Mouse (Mus musculus) CH12.LX (cell line): Measurements from ENCODE around the gene Gm43951. TPM values are rescaled to one million over a fixed set of nuclear protein-coding genes. Genes with fewer than 3 reads are reported as not detected.

Experiments
- DNase-seq: peaks from one replicate; pipeline ENCODE4 v3.0.0-alpha.2; 2013; ENCODE audit errors: extremely low read depth
- H3K27ac ChIP-seq: 2 replicates; pipeline ENCODE4 v1.5.1; 2012; ENCODE audit warnings: low read depth, mild to moderate bottlenecking, control low read depth, moderate library complexity; ENCODE audit not compliant: insufficient read depth
- H3K27me3 ChIP-seq: replicated peaks from 2 replicates; pipeline ENCODE3; 2012; ENCODE audit warnings: inconsistent platforms
- H3K36me3 ChIP-seq, 2 experiments: replicated peaks in 1 of 2; 2 replicates each; pipeline versions ENCODE3 to v1.6.1; 2012; ENCODE audit warnings: inconsistent platforms in 1 of 2, low read length in 1 of 2, mild to moderate bottlenecking in 1 of 2, mixed read lengths in 1 of 2, moderate library complexity in 1 of 2; ENCODE audit not compliant: control insufficient read depth in 1 of 2, insufficient read depth in 1 of 2
- H3K4me1 ChIP-seq, 2 experiments: 2 replicates each; pipeline ENCODE4 v1.6.1; 2012; ENCODE audit warnings: inconsistent platforms in 1 of 2, moderate library complexity in 1 of 2; ENCODE audit not compliant: insufficient read depth in 2 of 2, control insufficient read depth in 1 of 2
- H3K4me2 ChIP-seq: 2 replicates; pipeline ENCODE4 v1.6.1; 2012; ENCODE audit warnings: low read depth, mild to moderate bottlenecking, control low read depth; ENCODE audit not compliant: poor library complexity, insufficient read depth, severe bottlenecking
- H3K4me3 ChIP-seq, 3 experiments: fragments of 150-350 bp in 1 of 3; sonication (generic) in 1 of 3; replicated peaks in 1 of 3; 2 replicates each; pipeline versions ENCODE3 to v1.5.1; 2011 to 2012; ENCODE audit warnings: low read depth in 2 of 3, low read length in 2 of 3, mild to moderate bottlenecking in 2 of 3, moderate library complexity in 2 of 3, control low read depth in 1 of 3, improper control_type of control experiment in 1 of 3, inconsistent platforms in 1 of 3, mixed read lengths in 1 of 3; ENCODE audit not compliant: poor library complexity in 1 of 3
- H3K79me2 ChIP-seq: replicated peaks from 2 replicates; pipeline ENCODE4 v1.6.1; 2012; ENCODE audit warnings: mild to moderate bottlenecking, moderate library complexity; ENCODE audit not compliant: control insufficient read depth, poor library complexity, insufficient read depth, severe bottlenecking; ENCODE audit errors: extremely low read depth
- H3K9ac ChIP-seq: 2 replicates; pipeline ENCODE4 v1.6.1; 2012; ENCODE audit warnings: low read depth, mild to moderate bottlenecking, control low read depth, moderate library complexity; ENCODE audit not compliant: insufficient read depth
- H3K9me3 ChIP-seq: replicated peaks from 2 replicates; pipeline ENCODE3; 2012; ENCODE audit warnings: low read length, inconsistent platforms, mixed read lengths
- CHD2 ChIP-seq: IDR thresholded peaks from 2 replicates; pipeline ENCODE4 v1.6.1; 2011; ENCODE audit warnings: low read length, improper control_type of control experiment
- CTCF ChIP-seq, 2 experiments: IDR thresholded peaks in 1 of 2; conservative IDR thresholded peaks in 1 of 2; 2 replicates each; pipeline ENCODE4 v1.5.1; 2011 to 2012; ENCODE audit warnings: low read depth in 2 of 2, low read length in 2 of 2, improper control_type of control experiment in 1 of 2, inconsistent platforms in 1 of 2, mild to moderate bottlenecking in 1 of 2, moderate library complexity in 1 of 2
- ELF1 ChIP-seq: IDR thresholded peaks from 2 replicates; pipeline ENCODE4 v1.6.1; 2014; ENCODE audit warnings: low read depth, mild to moderate bottlenecking, inconsistent platforms, low read length, improper control_type of control experiment
- EP300 ChIP-seq: IDR thresholded peaks from 2 replicates; pipeline ENCODE4 v1.6.1; 2011; ENCODE audit warnings: low read length, improper control_type of control experiment
- ETS1 ChIP-seq: conservative IDR thresholded peaks from 2 replicates; pipeline ENCODE4 v1.6.1; 2012; ENCODE audit warnings: low read depth, mild to moderate bottlenecking, inconsistent platforms, low read length, improper control_type of control experiment, moderate library complexity
- GABPA ChIP-seq: IDR thresholded peaks from 2 replicates; pipeline ENCODE4 v1.6.1; 2012; ENCODE audit warnings: low read depth, low read length, improper control_type of control experiment, inconsistent platforms; ENCODE audit not compliant: insufficient replicate concordance
- IRF4 ChIP-seq: IDR thresholded peaks from 2 replicates; pipeline ENCODE4 v1.6.1; 2014; ENCODE audit warnings: low read depth, mild to moderate bottlenecking, inconsistent platforms, low read length, improper control_type of control experiment
- JUN ChIP-seq: IDR thresholded peaks from 2 replicates; pipeline ENCODE4 v1.6.1; 2011; ENCODE audit warnings: low read depth, mild to moderate bottlenecking, low read length, improper control_type of control experiment, moderate library complexity; ENCODE audit not compliant: insufficient read depth
- JUND ChIP-seq: conservative IDR thresholded peaks from 2 replicates; pipeline ENCODE4 v1.6.1; 2011; ENCODE audit warnings: low read depth, low read length, improper control_type of control experiment
- MAFK ChIP-seq: IDR thresholded peaks from 2 replicates; pipeline ENCODE4 v1.6.1; 2011; ENCODE audit warnings: low read length, improper control_type of control experiment; ENCODE audit not compliant: insufficient replicate concordance
- MAX ChIP-seq: IDR thresholded peaks from 2 replicates; pipeline ENCODE4 v1.6.1; 2011; ENCODE audit warnings: low read length, improper control_type of control experiment
- MYC ChIP-seq: IDR thresholded peaks from 2 replicates; pipeline ENCODE4 v1.6.1; 2011; ENCODE audit warnings: low read depth, mild to moderate bottlenecking, improper control_type of control experiment, low read length
- NELFE ChIP-seq: IDR thresholded peaks from 2 replicates; pipeline ENCODE4 v1.6.1; 2011; ENCODE audit warnings: low read depth, low read length, improper control_type of control experiment
- NRF1 ChIP-seq: IDR thresholded peaks from 2 replicates; pipeline ENCODE4 v1.6.1; 2014; ENCODE audit warnings: low read depth, mild to moderate bottlenecking, inconsistent platforms, low read length, improper control_type of control experiment, moderate library complexity
- POLR2AphosphoS2 ChIP-seq: IDR thresholded peaks from 2 replicates; pipeline ENCODE4 v1.6.1; 2011; ENCODE audit warnings: low read depth, low read length, improper control_type of control experiment
- RAD21 ChIP-seq: IDR thresholded peaks from 2 replicates; pipeline ENCODE4 v1.6.1; 2011; ENCODE audit warnings: low read depth, mild to moderate bottlenecking, low read length, improper control_type of control experiment, moderate library complexity
- SIN3A ChIP-seq: IDR thresholded peaks from 2 replicates; pipeline ENCODE4 v1.6.1; 2012; ENCODE audit warnings: low read length, improper control_type of control experiment, inconsistent platforms
- SMC3 ChIP-seq: IDR thresholded peaks from 2 replicates; pipeline ENCODE4 v1.6.1; 2011; ENCODE audit warnings: low read depth, low read length, improper control_type of control experiment
- TBP ChIP-seq: conservative IDR thresholded peaks from 2 replicates; pipeline ENCODE4 v1.6.1; 2011; ENCODE audit warnings: low read depth, low read length, improper control_type of control experiment
- UBTF ChIP-seq: IDR thresholded peaks from 2 replicates; pipeline ENCODE4 v1.6.1; 2012; ENCODE audit warnings: low read depth, mild to moderate bottlenecking, inconsistent platforms, low read length, improper control_type of control experiment, moderate library complexity
- USF2 ChIP-seq: conservative IDR thresholded peaks from 2 replicates; pipeline ENCODE4 v1.6.1; 2011; ENCODE audit warnings: low read depth, low read length, improper control_type of control experiment
- ZC3H11A ChIP-seq: IDR thresholded peaks from 2 replicates; pipeline ENCODE4 v1.6.1; 2012; ENCODE audit warnings: low read depth, mild to moderate bottlenecking, inconsistent platforms, low read length, improper control_type of control experiment
- ZMIZ1 ChIP-seq: IDR thresholded peaks from 2 replicates; pipeline ENCODE4 v1.6.1; 2012; ENCODE audit warnings: low read depth, mild to moderate bottlenecking, inconsistent platforms, low read length, improper control_type of control experiment
- dilution Hi-C: fragments of 300-500 bp; cut with MboI; formaldehyde crosslinking; loops from 2 replicates; pipeline ENCODE4 v1.14.3; 2020; ENCODE audit warnings: low sequenced_read_pairs; ENCODE audit not compliant: extremely low pct_unique_long_range_greater_than_20kb, extremely low pct_ligation_motif_present
- in situ Hi-C: fragments of 300-500 bp; cut with MboI; formaldehyde crosslinking; loops from 3 replicates; pipeline ENCODE4 v1.14.3; 2019; ENCODE audit warnings: low sequenced_read_pairs, low pct_ligation_motif_present, low pct_unique_long_range_greater_than_20kb, mixed read lengths
- polyA plus RNA-seq: library from polyadenylated mRNA; unstranded; fragments of >175 nt; gene quantifications from 2 replicates; pipeline ENCODE4 v1.2.1, GENCODE M21; 2012; ENCODE audit warnings: low read depth; ENCODE audit not compliant: insufficient read length
- total RNA-seq, 2 experiments: library from RNA; depleted of rRNA; stranded (reverse); fragments of 300-350 nt in 1 of 2; fragments of >200 nt in 1 of 2; gene quantifications; 2 replicates each; pipeline ENCODE4 v1.2.3; 2012 to 2014

Gene Gm43951
- total and polyA plus RNA-seq, 3 experiments, result 0.39 to 0.47 TPM; not detected in 1

GRCm38 (mm10) chr11:72224865-72225264 is 18.2 kb upstream of the Gm43951 start:
- Histone ChIP-seq H3K36me3 (no peaks in the 10 kb centered on the region), H3K9me3 (no peaks in the 10 kb centered on the region), H3K9ac (no peak overlapping the region), H3K4me3 (no peak overlapping the region), H3K27ac (no peak overlapping the region), H3K4me1 (peaks cover 0 to 8% of the 10 kb centered on the region in 2 experiments; a peak in 1 of 4 replicates), H3K79me2 (no peaks in the 10 kb centered on the region), H3K4me2 (peak overlapping the region; percentile 14; the same call in 1 of the 2 replicates), H3K27me3 (peaks cover 21% of the 10 kb centered on the region)
- peak; percentile 79 for DNase-seq
- TF ChIP-seq RAD21, result peak; percentile 97
- no peak for TF ChIP-seq MAFK
- no peak for TF ChIP-seq NRF1
- TF ChIP-seq IRF4, result peak; percentile 47; the same call in 1 of the 2 replicates
- peak; percentile 95 for TF ChIP-seq SMC3
- peak; percentile 41 for TF ChIP-seq ZC3H11A
- peak; percentile 93 to 98 for TF ChIP-seq CTCF (conservative IDR thresholded peaks at IDR 0.05 in 1 of 2, IDR thresholded peaks at IDR 0.05 in 1 of 2; ENCODE audit: low read depth in 2 of 2, low read length in 2 of 2)
- in situ Hi-C loops, result loop anchor here (10.0 to 25.0 kb wide), 2 partner anchors 90 to 312 kb away; partner anchors contain the start of gene Fbxo39
- dilution Hi-C loops, result no loop called here

GRCm38 (mm10) chr11:72223414-72223813 is 16.8 kb upstream of the Gm43951 start:
- in situ Hi-C loops, result loop anchor here (10.0 to 25.0 kb wide), 2 partner anchors 91 to 314 kb away; partner anchors contain the start of gene Fbxo39
- Histone ChIP-seq H3K9me3 (no peaks in the 10 kb centered on the region), H3K36me3 (no peaks in the 10 kb centered on the region), H3K4me1 (peaks cover 2 to 13% of the 10 kb centered on the region in 2 experiments; a peak in 2 of 4 replicates), H3K4me3 (no peak overlapping the region)
- dilution Hi-C loops, result no loop called here
- no peak for TF ChIP-seq POLR2AphosphoS2
- TF ChIP-seq JUND, result no peak
- no peak for TF ChIP-seq CHD2
- no peak for TF ChIP-seq NELFE
- no peak for TF ChIP-seq USF2
- TF ChIP-seq ZC3H11A, result no peak
- no peak for TF ChIP-seq MYC
- TF ChIP-seq NRF1, result no peak
- no peak for TF ChIP-seq JUN
- no peak for TF ChIP-seq UBTF
- TF ChIP-seq ZMIZ1, result no peak
- TF ChIP-seq GABPA, result no peak
- no peak for TF ChIP-seq ETS1
- no peak for TF ChIP-seq SIN3A
- TF ChIP-seq RAD21, result no peak
- TF ChIP-seq MAX, result no peak
- TF ChIP-seq ELF1, result no peak
- no peak for TF ChIP-seq TBP
- TF ChIP-seq IRF4, result no peak
- no peak for TF ChIP-seq EP300
- TF ChIP-seq, all 38 proteins: peak for 0
- no peak for DNase-seq
- no peak overlapping the region for H3K4me2 ChIP-seq
- H3K27ac ChIP-seq, result no peak overlapping the region
- no peaks in the 10 kb centered on the region for H3K79me2 ChIP-seq
- no peak overlapping the region for H3K9ac ChIP-seq
- peaks cover 8% of the 10 kb centered on the region for H3K27me3 ChIP-seq
